Mouse (Mus musculus): ENCODE measurements around the gene Enox1.

Enox1 gene

DNA sequence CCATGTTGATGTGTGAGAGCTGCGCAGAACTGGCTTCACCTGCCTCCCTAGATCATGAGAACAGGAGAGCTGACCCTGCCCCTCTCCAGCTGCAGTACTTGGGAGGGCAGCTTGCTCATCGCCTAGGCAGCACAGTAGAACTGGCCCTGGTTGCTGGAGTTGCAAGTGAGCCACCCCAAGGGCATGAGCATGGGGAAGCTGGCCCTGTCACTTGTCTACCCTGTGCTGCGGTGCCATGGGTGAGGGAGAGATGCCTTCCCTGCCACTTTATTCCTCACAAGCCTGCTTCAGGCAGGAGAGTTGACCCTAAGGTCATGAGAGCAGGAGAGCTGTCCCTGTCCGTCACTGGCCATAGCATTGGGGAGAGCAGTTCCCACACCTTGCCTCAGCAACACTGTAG, 295.4 kb downstream of the Enox1 start:
- DNase-seq (ENCODE audit: low read depth, low spot score), result no peak

DNA sequence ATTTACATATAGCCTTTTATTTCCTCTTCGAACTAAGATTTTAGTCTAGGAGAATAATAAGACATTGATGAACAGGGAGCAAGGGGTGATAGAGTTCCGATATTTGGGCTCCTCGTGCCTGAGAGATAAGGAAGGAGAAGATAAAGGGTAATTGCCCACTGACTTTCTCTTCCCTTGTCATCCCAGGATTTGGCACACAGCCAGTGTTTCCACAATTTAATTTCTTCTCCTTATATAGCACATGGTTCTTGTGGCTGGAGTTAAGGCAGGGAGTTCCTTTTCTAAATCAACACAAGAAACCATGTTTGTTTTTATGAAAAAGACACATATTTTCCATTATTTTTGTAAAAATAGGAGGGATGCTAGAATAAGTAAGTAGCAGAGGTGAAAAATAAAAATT, 299.5 kb downstream of the Enox1 start:
- no peak for DNase-seq (ENCODE audit: low read depth, low spot score)

GRCm38 (mm10) chr14:77456876-77457275, 300.3 kb downstream of the Enox1 start:
- no peak for DNase-seq (ENCODE audit: low read depth, low spot score)

DNA sequence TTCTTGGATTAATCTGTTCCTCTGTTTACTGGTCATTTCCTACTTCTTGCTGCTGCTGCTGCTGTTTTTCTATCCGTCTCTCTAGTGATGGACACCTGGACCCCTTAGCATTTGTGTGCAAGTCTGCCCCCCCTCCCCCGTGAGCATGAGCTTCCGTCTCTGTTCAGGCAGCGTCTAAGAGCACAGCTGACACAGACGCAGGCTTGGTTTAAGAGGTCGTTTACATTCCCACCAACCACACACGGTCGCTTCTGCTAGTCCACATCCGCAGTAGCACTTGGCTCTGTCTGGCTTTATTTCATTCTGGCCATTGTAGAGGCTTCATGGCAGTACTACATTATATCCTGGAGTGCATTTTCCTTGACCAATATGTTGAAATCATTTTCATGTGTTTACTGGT, 301.7 kb downstream of the Enox1 start:
- DNase-seq (ENCODE audit: low read depth, low spot score), result no peak

DNA sequence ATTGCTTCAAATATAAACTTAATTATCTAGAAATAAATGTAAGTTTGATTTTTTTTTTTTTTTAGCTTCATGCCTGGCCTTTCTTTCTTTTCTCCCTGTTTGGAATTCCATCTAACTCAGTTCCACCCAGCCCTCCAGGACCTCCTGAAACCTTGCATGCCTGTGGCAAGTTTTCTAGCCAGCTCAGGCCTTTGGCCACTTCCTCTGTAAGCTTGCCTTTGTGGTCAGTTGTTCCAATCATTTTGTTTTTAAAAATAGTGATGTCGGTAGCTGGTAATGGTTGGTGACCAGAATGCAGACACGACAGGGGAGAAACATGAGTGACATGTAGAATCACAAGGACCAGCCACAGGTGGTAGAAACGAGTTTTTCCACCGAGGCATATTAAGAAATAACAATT, 307.4 kb downstream of the Enox1 start:
- no peak for DNase-seq (ENCODE audit: low read depth, low spot score)

- DNase-seq (ENCODE audit: low read depth, low spot score), result no peak
Measured at GRCm38 (mm10) chr14:77464782-77465181, 308.2 kb downstream of the Enox1 start.

DNA sequence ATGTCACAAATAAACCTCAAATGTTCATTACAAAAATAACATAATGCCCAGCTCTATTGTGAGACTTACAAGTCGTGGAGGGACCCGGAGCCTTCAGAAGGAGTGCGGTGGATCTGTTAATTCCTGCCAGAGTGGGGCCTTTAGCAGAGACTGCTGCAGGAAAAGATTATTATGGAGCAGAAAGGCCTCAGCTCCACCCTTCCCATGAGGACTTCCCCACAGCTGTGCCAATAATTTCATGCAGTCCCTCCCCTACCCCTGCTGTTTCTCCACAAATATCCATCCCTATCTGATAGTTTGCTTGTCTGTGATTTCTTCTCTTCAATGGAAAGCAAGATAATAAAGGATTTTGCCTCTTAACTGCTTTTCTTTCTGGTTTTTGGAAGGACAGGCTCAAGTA, 314.0 kb downstream of the Enox1 start:
- no peak for DNase-seq (ENCODE audit: low read depth, low spot score)

DNA sequence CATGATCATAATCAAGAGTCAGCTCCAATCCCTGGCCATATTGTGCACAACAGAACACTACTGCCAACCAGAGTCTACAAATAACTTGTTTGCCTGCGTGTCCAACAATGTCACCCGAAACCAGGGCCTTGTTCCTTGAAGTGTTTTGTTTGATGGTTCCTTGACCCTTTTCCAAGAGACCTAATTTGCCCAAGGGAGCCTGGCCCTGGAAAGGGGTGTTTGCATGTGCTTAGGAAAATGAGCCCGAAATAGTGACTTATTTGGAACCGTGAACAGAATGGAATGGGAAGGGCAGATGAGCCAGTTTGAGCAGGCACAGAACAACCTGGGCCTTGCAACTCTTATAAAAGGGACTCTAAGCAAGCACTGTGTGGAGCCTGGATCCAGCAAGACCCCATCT, 316.9 kb downstream of the Enox1 start:
- DNase-seq (ENCODE audit: low read depth, low spot score), result no peak

DNA sequence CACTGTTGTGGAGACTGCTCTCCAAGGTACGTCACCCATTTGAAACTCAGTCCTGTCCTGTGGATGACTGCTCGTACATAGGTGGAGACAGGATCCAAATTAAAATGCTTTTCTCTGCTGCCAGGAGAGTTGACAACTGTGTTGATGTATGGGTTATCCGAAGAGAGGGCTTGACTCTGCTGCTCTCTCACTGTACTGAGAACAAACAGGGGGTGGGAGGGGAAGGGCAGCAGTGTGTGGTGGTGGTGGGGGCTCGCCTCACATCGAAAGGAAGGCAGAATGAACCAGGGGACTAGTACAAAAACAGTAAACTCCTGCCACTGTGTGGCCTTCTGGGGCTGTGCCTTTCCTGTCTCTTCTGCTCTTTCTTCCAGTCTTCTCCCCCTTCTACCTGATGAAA, 317.5 kb downstream of the Enox1 start:
- DNase-seq (ENCODE audit: low read depth, low spot score), result no peak

GRCm38 (mm10) chr14:77475134-77475820, 318.7 kb downstream of the Enox1 start:
- DNase-seq (ENCODE audit: low read depth, low spot score), result no peak

- no peak for DNase-seq (ENCODE audit: low read depth, low spot score)
Measured at GRCm38 (mm10) chr14:77477704-77478103, 321.1 kb downstream of the Enox1 start.

DNA sequence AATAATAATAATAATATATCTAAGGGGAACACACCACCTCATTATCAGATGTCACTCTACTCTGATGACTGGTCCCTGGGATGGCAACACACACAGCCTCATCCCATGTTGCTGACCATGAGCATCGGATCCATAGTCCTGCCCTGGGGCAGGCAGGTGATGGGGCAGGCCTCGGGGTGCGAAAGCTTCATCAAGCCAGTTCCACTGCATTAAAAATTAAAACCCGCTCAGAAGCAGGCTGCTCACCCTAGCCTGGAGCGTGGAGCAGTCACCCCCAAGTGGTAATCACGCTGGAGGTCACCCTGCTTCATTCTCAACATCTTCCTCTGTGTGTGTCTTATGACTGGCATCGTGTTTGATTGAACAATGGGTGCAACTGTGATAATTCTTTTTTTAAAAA, 321.6 kb downstream of the Enox1 start:
- DNase-seq (ENCODE audit: low read depth, low spot score), result no peak

- no peak for DNase-seq (ENCODE audit: low read depth, low spot score)
Measured at GRCm38 (mm10) chr14:77478692-77479091, 322.1 kb downstream of the Enox1 start.

DNA sequence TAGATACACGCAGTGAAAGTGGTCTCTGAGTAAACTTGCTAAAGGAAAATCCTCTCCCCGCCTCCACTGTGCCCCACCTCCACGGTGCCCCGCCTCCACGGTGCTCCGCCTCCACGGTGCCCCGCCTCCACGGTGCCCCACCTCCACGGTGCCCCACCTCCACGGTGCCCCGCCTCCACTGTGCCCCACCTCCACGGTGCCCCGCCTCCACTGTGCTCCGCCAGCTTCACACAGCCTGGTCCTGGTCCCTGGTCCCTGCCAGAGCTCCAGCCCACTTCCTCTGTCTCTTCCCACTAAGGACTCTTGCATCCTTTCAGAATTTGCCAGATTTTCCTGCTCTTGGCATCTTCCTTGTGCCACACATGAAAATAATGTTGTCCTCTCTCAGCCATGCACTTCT, 326.5 kb downstream of the Enox1 start:
- no peak for DNase-seq (ENCODE audit: low read depth, low spot score)

DNA sequence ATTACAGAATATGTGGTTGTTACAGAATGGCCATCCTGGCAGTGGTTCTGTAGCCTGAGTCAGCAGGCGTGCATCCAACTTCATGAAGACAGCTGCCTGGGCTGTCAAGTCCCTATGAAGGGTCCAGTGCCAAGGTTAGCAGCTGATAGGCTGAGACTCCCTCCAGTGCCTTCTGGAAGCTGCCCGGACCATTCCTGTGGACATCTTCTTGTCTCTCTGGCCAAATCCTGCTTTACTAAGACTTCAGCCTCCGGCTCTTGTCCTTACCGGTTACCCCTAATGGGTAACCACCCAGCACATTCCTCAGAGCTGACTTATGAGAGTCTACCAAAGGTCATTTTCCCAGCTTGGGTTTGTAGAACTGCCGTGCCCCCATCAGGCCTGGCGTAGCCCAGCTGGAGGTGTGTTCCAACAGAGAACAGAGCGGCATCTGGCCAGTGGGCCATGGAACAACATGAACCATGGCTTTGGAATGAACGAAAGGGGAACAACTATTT, 328.4 kb downstream of the Enox1 start:
- DNase-seq (ENCODE audit: low read depth, low spot score), result no peak

DNA sequence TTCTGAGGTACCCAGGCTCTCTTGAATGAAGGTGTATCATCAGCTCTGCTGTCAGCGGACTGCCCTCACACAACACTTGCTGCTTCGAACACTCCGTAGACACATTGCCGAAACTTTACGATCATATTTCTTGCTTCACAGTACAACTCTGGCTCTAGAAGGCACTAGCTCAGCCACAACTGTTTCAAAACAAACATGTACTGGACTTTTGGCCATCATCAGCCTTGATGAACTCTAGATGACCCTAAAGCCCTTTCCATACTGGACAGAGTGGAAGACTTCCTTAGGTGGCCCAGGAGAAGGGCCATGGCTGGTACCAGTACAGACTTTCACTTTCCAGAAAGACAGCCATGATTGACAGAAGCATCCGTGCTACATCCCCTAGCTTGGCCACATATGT, 334.1 kb downstream of the Enox1 start:
- no peak for DNase-seq (ENCODE audit: low read depth, low spot score)

DNA sequence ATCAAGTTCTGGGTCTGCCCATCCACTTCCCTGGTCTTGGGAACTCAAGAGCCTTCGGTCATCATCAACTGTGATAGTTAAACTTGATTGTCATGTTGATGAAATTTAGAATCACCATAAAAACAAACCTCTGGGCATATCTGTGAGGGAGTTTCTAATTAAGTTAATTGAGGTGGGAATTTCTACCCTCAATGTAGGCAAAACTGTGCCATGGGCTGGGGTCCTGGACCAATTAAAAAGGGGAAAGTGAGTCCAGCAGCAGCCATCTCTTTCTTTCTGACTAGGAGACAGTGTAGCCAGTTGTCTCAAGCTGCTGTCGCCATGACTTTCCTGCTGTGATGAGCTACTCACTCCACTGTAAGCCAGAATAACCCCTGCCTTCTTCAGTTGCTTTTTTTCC, 335.2 kb downstream of the Enox1 start:
- no peak for DNase-seq (ENCODE audit: low read depth, low spot score)

DNA sequence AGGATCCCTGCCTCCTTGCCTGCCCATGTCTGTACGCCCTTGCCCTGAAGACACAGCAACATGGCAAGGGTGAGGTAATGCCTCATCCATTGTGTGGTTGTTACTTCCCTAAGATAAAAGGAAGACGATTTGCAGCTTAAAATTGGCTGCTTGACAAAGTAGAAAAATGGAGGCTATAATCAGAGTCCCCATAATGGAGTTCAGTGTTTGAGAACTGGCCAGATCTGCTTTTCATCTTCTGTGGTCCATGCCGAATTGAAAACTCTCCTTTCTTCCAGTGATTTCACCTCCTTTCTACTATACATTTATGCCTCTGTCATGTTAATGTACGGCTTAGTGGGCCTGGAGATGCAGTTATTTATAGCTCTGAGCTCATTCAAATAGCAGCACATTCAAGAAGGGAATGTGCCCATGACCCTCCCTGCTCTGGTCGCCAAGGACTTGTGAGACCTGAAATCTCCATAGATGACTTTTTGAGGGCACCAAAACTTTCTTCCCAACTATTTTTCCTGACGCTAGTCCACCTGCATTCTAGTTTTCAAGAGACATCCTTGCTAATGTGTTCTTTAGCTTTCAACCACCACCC, 343.5 kb downstream of the Enox1 start:
- DNase-seq (ENCODE audit: low read depth, low spot score), result no peak

GRCm38 (mm10) chr14:77504458-77505135, 348.0 kb downstream of the Enox1 start:
- DNase-seq (ENCODE audit: low read depth, low spot score), result no peak

- no peak for DNase-seq (ENCODE audit: low read depth, low spot score)
Measured at GRCm38 (mm10) chr14:77506341-77506740, 349.8 kb downstream of the Enox1 start.

DNA sequence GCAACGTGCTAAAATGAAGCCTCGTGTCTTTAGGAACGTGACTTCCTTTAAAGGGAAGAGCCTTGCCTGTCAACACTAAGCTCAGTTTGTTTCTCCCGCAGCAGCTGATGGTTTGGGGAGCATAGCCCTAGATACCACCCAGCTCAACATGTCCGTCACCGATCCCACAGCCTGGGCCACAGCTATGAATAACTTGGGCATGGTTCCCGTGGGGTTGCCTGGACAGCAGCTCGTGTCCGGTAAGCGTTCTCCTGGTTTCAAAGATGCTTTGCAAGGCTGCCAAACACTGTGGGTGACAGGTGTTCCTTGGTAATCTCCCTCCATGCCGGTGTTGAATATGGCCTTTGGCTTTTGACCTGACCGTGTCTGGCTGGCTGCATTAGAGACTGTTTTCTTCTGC, 351.5 kb downstream of the Enox1 start:
- DNase-seq (ENCODE audit: low read depth, low spot score), result no peak

DNA sequence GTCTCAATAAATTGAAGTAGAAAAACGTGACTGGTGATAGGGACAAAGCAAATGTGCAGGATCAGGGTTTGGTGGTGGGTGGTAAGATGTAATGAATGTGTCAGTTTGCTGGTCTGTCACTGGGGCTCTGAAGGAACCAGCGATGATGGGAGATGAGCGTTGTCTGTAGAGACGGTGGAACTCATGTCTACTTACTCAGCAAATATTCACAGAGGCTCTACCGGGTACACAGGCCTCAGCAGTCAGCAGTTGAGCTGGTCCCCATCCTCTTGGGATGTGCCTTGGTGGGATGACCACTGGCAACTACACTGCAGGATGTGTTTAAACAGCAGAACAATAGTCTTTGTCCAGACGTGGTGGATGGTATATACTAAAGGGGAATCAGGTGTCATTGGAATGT, 352.5 kb downstream of the Enox1 start:
- no peak for DNase-seq (ENCODE audit: low read depth, low spot score)

- DNase-seq (ENCODE audit: low read depth, low spot score), result no peak
Measured at GRCm38 (mm10) chr14:77509924-77510323, 353.4 kb downstream of the Enox1 start.

Measured in mesoderm, embryonic 11.5 days (tissue).